11 mouse cellular contexts compared by ENCODE assay signal in the genomic region with DNA sequence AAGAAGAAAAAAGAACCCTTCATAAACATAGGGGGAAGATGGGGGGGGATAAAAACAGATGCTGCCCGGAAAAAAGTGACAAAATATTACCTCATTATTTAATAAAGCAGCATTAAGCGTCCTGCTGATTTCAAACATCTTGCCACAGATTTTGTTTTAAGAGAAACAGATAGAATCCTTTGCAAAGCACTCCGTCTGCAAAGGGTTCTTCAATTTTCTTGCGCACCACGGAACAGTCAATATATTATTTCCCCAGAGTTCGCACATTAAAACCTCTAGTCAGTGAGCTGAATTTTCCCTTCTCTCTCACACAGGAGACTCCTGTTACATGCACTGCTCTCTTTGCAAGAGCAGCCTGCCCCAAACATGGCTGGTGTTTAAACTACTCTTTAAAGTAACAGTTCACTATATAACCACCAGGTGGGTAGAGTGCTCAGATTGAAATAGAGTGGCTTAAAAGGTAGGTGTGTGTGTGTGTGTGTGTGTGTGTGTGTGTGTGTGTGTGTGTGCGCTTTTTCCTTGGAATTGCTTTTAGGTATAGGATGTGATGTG.
DNase-seq lines count a peak whose midpoint lies in the region; ATAC-seq lines count a peak whose summit lies in the region.
"Had no signal": no experiment of that assay in that cellular context is flagged by ENCODE, and none has a peak within 500 bp of the region (broad histone marks: within the 10 kb centered on the region; RNA-seq: fewer than 3 reads in every experiment).

No protein-coding gene starts in this region.

- H3K9ac ChIP-seq in forebrain, embryonic 16.5 days (replicated peaks; ENCODE audit: low read depth, low read length): no peak overlapping the region
- peak overlapping the region; percentile 38 for H3K9ac ChIP-seq in midbrain, embryonic 15.5 days
- no peak overlapping the region for H3K9ac ChIP-seq in liver, embryonic 12.5 days
- H3K9ac ChIP-seq: embryonic facial prominence, embryonic 15.5 days; heart, embryonic 15.5 days had no signal

- H3K4me2 ChIP-seq in forebrain, embryonic 16.5 days (ENCODE audit: low read length): peak overlapping the region; percentile 56
- peak overlapping the region; percentile 54 for H3K4me2 ChIP-seq in midbrain, embryonic 15.5 days
- H3K4me2 ChIP-seq in liver, embryonic 12.5 days: no peak overlapping the region
- H3K4me2 ChIP-seq: embryonic facial prominence, embryonic 15.5 days; heart, embryonic 15.5 days had no signal

- peak overlapping the region; percentile 37 for H3K4me3 ChIP-seq in forebrain, embryonic 16.5 days (replicated peaks; ENCODE audit: low read length)
- peak overlapping the region; percentile 40 for H3K4me3 ChIP-seq in midbrain, embryonic 15.5 days
- no peak overlapping the region for H3K4me3 ChIP-seq in liver, embryonic 12.5 days
- H3K4me3 ChIP-seq: embryonic facial prominence, embryonic 15.5 days; heart, embryonic 15.5 days had no signal

- H3K9me3 ChIP-seq in forebrain, embryonic 16.5 days (ENCODE audit: control insufficient read depth, low read length): no peaks in the 10 kb centered on the region
- H3K9me3 ChIP-seq in midbrain, embryonic 15.5 days: no peaks in the 10 kb centered on the region
- H3K9me3 ChIP-seq in liver, embryonic 12.5 days (replicated peaks): no peaks in the 10 kb centered on the region
- H3K9me3 ChIP-seq: embryonic facial prominence, embryonic 15.5 days; heart, embryonic 15.5 days had no signal

- H3K36me3 ChIP-seq in forebrain, embryonic 16.5 days (ENCODE audit: control insufficient read depth, insufficient read depth): no peaks in the 10 kb centered on the region
- no peaks in the 10 kb centered on the region for H3K36me3 ChIP-seq in midbrain, embryonic 15.5 days (replicated peaks)
- no peaks in the 10 kb centered on the region for H3K36me3 ChIP-seq in liver, embryonic 12.5 days
- H3K36me3 ChIP-seq: embryonic facial prominence, embryonic 15.5 days; heart, embryonic 15.5 days had no signal

- peak; percentile 16; the same call in 1 of the 2 replicates for ATAC-seq in forebrain, embryonic 16.5 days
- ATAC-seq in midbrain, embryonic 15.5 days (replicated peaks): 0 out of 2 replicates have a peak, but pooled peaks have one; percentile 28
- no peak for ATAC-seq in liver, embryonic 12.5 days

- DNase-seq in embryo, embryonic 10 days (ENCODE audit: low spot score): peak; percentile 38
- DNase-seq in embryo, embryonic 9.5 days (ENCODE audit: extremely low spot score): no peak
- peak; percentile 48 for DNase-seq in cerebellum, adult 8-10 months
- no peak for DNase-seq in adrenal gland, postnatal 4 days (ENCODE audit: low spot score in 2 of 2)
- DNase-seq in urinary bladder, adult 18-20 months (ENCODE audit: low spot score in 2 of 2): no peak
- DNase-seq: lung, adult 2 months had no signal

- WGBS in forebrain, embryonic 16.5 days: 41% methylated on average over 7 of the region's 7 CpGs
- 44% methylated on average over 7 of the region's 7 CpGs for WGBS in midbrain, embryonic 15.5 days
- 59% methylated on average over 7 of the region's 7 CpGs for WGBS in liver, embryonic 12.5 days (ENCODE audit: insufficient replicate concordance)

- no peaks in the 10 kb centered on the region for H3K27me3 ChIP-seq in forebrain, embryonic 16.5 days (replicated peaks; ENCODE audit: control insufficient read depth, insufficient read depth, low read length)
- H3K27me3 ChIP-seq in midbrain, embryonic 15.5 days (replicated peaks): no peaks in the 10 kb centered on the region
- no peaks in the 10 kb centered on the region for H3K27me3 ChIP-seq in liver, embryonic 12.5 days (replicated peaks)
- H3K27me3 ChIP-seq: embryonic facial prominence, embryonic 15.5 days; heart, embryonic 15.5 days had no signal

- H3K4me1 ChIP-seq in forebrain, embryonic 16.5 days (replicated peaks; ENCODE audit: control insufficient read depth, insufficient read depth, low read length): peaks cover 20% of the 10 kb centered on the region
- H3K4me1 ChIP-seq in midbrain, embryonic 15.5 days: peaks cover 10% of the 10 kb centered on the region
- no peaks in the 10 kb centered on the region for H3K4me1 ChIP-seq in liver, embryonic 12.5 days
- H3K4me1 ChIP-seq: embryonic facial prominence, embryonic 15.5 days had no signal

- H3K27ac ChIP-seq in forebrain, embryonic 16.5 days (ENCODE audit: low read length): peak overlapping the region; percentile 48
- peak overlapping the region; percentile 75 for H3K27ac ChIP-seq in midbrain, embryonic 15.5 days
- no peak overlapping the region for H3K27ac ChIP-seq in liver, embryonic 12.5 days
- H3K27ac ChIP-seq: embryonic facial prominence, embryonic 15.5 days; heart, embryonic 15.5 days had no signal

Comparison
In these comparisons a context has a peak if more than half of its experiments do, and no peak if none do; other contexts are left out.
1. DNase-seq: peak in embryo, embryonic 10 days (single experiment) and cerebellum, adult 8-10 months (single experiment); none in embryo, embryonic 9.5 days (single experiment), adrenal gland, postnatal 4 days (0 of 2) and urinary bladder, adult 18-20 months (0 of 2).